Mouse (Mus musculus) heart, embryonic 14.5 days (tissue): ENCODE data around the gene Fam71b. TPM values are rescaled to one million over a fixed set of nuclear protein-coding genes. Genes with fewer than 3 reads are reported as not detected.

Experiments
- ATAC-seq: fragments of 200-750 bp; cut with Nextera tagmentation; 2 replicates; pipeline ENCODE4 v1.8.0; 2017; ENCODE audit warnings: low read depth, moderate TSS enrichment; ENCODE audit not compliant: insufficient number of reproducible peaks, insufficient read depth, low FRiP score
- H3K27ac ChIP-seq, 2 experiments: fragments of 200-500 bp in 1 of 2; fragments of 300-500 bp in 1 of 2; sonication (generic) in 1 of 2; replicated peaks in 1 of 2; 2 replicates each; pipeline ENCODE4 v1.5.1; 2012 to 2014; ENCODE audit warnings: low read depth in 2 of 2, low read length in 2 of 2, control low read depth in 1 of 2, mild to moderate bottlenecking in 1 of 2, mixed read lengths in 1 of 2; ENCODE audit not compliant: control insufficient read depth in 1 of 2, insufficient read depth in 1 of 2
- H3K27me3 ChIP-seq: fragments of 300-500 bp; sonication (generic); 2 replicates; pipeline ENCODE4 v1.6.1; 2014; ENCODE audit warnings: mild to moderate bottlenecking, low read length, control low read depth; ENCODE audit not compliant: control insufficient read depth, insufficient read depth
- H3K36me3 ChIP-seq: fragments of 300-500 bp; sonication (generic); 2 replicates; pipeline ENCODE4 v1.6.1; 2014; ENCODE audit warnings: mild to moderate bottlenecking, control low read depth, low read length, mixed read lengths; ENCODE audit not compliant: control insufficient read depth, insufficient read depth
- H3K4me1 ChIP-seq, 2 experiments: fragments of 200-500 bp in 1 of 2; fragments of 300-500 bp in 1 of 2; sonication (generic) in 1 of 2; 2 replicates each; pipeline ENCODE4 v1.6.1; 2012 to 2014; ENCODE audit warnings: low read length in 2 of 2, control low read depth in 1 of 2, mixed read lengths in 1 of 2; ENCODE audit not compliant: control insufficient read depth in 2 of 2, insufficient read depth in 2 of 2
- H3K4me2 ChIP-seq: fragments of 300-500 bp; sonication (generic); 2 replicates; pipeline ENCODE4 v1.6.1; 2014; ENCODE audit warnings: mild to moderate bottlenecking, low read length
- H3K4me3 ChIP-seq, 2 experiments: fragments of 200-500 bp in 1 of 2; fragments of 300-500 bp in 1 of 2; sonication (generic) in 1 of 2; 2 replicates each; pipeline ENCODE4 v1.5.1; 2012 to 2014; ENCODE audit warnings: low read length in 2 of 2, mild to moderate bottlenecking in 2 of 2, control low read depth in 1 of 2, low read depth in 1 of 2, moderate library complexity in 1 of 2; ENCODE audit not compliant: control insufficient read depth in 1 of 2, insufficient read depth in 1 of 2
- H3K9ac ChIP-seq: fragments of 300-500 bp; sonication (generic); 2 replicates; pipeline ENCODE4 v1.6.1; 2014; ENCODE audit warnings: mild to moderate bottlenecking, low read length
- H3K9me3 ChIP-seq: fragments of 300-500 bp; sonication (generic); 2 replicates; pipeline ENCODE4 v1.6.1; 2016; ENCODE audit warnings: low read length, control low read depth; ENCODE audit not compliant: control insufficient read depth
- WGBS: fragments of 180-500 bp; shearing (Covaris S2); extraction: QIAGEN DNeasy Blood & Tissue Kit; methylation state at CpG from one replicate; pipeline ENCODE4 v1.1.7; 2014; 5-methylcytosine and 5-hydroxymethylcytosine counted together
- polyA plus RNA-seq: library from polyadenylated mRNA; unstranded; fragments of >200 nt; fragmentation: Nextera tagmentation; extraction: Ambion mirVana; gene quantifications from 2 replicates; pipeline ENCODE4 v1.2.1, GENCODE M21; 2014

The Fam71b gene
- not detected in 2 replicates for polyA plus RNA-seq

DNA sequence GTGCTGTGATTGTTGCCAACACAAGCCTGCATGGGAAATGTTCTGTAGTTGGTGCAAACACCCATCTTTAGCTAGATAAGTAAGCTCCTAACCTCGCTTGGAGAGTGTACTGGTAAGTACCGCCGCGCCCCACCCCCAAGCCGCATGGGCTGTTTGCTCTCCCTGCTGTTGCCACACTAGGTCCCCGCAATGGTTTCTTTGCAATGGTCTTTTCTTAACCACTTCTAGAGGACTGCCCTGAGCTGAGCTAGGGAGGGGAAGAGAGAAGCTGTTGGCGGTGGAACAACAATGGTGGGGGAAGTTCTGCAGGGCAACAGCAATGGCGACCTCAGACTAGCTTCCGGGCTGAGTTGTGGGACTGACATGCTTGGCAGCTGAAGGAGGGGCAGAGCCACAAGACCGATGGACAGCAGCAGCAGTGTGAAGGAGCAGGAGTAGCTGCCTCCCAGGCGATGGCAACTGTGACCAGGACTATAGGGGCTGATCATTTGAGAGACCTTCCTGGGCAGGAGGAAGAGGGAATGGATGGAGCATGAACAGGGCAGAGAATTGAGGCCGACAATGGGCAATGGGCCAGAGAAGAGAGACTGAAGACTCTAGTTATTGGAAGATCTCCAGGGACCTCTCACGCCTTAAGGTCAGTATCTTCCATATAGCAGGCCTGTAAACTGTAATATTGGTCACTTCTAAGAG lies at the start of gene Fam71b:
Gene Fam71b, plus strand, starts transcription at position 393 of the 693 bp plus-strand sequence.
- Histone ChIP-seq H3K4me1 (no peaks in the 10 kb centered on the region), H3K27me3 (no peaks in the 10 kb centered on the region), H3K4me2 (no peak within 1 kb of the TSS), H3K9me3 (no peaks in the 10 kb centered on the region), H3K36me3 (no peaks in the 10 kb centered on the region), H3K27ac (no peak within 1 kb of the TSS), H3K4me3 (no peak within 1 kb of the TSS), H3K9ac (no peak within 1 kb of the TSS)
- no peak for ATAC-seq
- 67% methylated on average over 13 of the region's 13 CpGs for WGBS

DNA sequence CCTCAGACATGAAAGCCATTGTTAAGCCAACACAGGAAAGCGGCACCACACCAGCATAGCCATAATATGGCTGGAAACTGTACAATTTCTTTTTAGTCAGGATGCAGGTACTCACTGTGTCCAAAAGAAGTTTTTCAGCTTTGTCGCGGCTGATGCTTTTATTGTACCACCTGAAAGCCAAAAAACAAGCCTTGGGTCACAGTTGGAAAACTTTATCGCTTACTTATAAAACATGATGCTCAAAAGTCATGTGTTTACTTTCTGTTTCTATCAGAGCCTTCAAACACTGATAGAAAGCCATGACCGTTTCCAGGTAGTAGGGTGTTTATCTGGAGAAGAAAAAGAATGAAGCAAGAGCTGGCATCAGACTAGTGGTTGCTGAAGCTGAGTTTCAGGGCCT lies 48.6 kb upstream of the Fam71b start:
- H3K27ac ChIP-seq, result no peak overlapping the region
- 76% methylated on average over 5 of the region's 5 CpGs for WGBS
- H3K4me1 ChIP-seq, result peaks cover 2 to 5% of the 10 kb centered on the region in 2 experiments; a peak in 2 of 4 replicates
- no peak overlapping the region for H3K4me3 ChIP-seq
- H3K36me3 ChIP-seq, result no peaks in the 10 kb centered on the region
- H3K9ac ChIP-seq, result no peak overlapping the region
- H3K27me3 ChIP-seq, result no peaks in the 10 kb centered on the region
- no peak for ATAC-seq
- no peaks in the 10 kb centered on the region for H3K9me3 ChIP-seq
- H3K4me2 ChIP-seq, result no peak overlapping the region

DNA sequence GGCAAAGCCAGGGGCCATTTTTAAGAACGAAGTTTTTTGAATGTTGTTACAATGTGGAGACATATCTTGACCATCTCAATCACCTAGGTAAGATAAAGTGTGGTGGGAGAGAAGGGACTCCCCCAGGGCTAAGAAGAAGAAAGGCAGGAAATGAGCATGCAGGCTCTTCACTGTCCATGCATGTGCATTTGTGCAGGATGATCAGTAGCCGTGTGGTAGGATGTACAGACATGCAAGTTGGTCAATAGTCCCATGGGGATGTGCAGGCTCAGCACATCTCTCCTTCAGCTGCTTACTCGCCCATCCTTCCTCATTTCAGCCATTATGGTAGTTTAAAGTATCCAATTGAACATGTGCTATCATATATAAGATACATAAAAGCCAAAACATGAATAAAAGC lies 47.9 kb upstream of the Fam71b start:
- Histone ChIP-seq H3K36me3 (no peaks in the 10 kb centered on the region), H3K4me2 (no peak overlapping the region), H3K27me3 (no peaks in the 10 kb centered on the region), H3K9ac (no peak overlapping the region), H3K4me1 (peaks cover 0 to 3% of the 10 kb centered on the region in 2 experiments; a peak in 1 of 4 replicates), H3K4me3 (no peak overlapping the region), H3K27ac (no peak overlapping the region), H3K9me3 (no peaks in the 10 kb centered on the region)
- ATAC-seq, result no peak
- WGBS, result 76% methylated on average over 3 of the region's 3 CpGs

DNA sequence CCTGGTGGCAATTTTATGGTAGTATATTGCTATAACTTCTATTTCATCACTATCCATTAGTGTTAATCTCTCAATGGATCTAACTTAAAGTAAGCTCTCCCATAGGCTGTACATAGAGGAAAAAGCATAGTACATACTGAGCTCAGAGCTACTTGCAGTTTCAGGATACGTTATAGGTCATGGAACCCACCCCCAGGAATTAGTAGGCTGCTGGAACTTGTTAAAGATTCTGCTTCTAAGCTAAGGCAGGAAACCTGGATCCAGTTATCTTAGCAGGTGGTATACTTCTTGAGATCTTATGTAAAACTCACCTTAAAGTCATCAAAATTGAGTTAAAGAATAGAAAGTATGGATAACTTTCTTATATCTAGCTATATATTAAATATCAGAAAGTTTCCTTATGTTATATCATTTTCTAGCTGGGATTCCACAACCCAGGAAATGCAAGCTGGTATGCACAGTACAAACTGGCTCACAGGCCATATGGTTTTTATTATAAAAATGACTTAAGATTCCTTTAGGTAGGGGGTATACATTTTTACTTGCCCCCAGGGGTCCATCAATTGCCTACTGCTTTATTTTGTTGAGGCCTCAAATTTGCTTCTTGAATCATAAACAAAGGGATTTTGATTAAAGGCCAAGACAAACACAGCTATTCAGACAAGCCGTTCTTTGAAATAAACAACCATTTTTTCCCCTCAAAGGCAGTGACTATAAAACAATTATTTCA lies 46.5 kb upstream of the Fam71b start:
- Histone ChIP-seq H3K36me3 (no peaks in the 10 kb centered on the region), H3K4me3 (no peak overlapping the region), H3K9me3 (no peaks in the 10 kb centered on the region), H3K27me3 (no peaks in the 10 kb centered on the region), H3K4me2 (no peak overlapping the region), H3K9ac (no peak overlapping the region), H3K27ac (no peak overlapping the region), H3K4me1 (no peaks in the 10 kb centered on the region; a peak in 1 of 4 replicates)
- ATAC-seq, result no peak
- 79% methylated on average over 2 of the region's 2 CpGs for WGBS

DNA sequence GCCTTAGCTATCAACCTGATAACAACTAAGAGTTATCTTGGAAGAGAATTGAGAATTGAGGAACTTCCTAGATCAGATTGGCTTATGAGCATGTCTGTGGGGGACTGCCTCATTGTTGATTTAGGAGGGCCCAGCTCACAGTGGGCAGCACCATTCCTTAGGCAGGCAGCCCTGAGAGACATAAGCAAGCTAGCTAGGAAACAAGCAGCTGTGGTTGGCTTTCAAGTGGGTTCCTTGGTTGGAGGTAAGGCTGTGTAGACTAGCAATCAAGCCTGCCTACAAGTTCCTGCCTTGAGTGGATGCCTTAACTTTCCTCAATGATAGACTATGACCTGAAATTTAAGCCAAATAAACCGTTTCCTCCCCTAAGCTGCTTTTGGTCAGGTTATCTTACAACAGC lies 38.0 kb upstream of the Fam71b start:
- 63% methylated on average over 1 of the region's 1 CpGs for WGBS
- no peaks in the 10 kb centered on the region for H3K9me3 ChIP-seq

DNA sequence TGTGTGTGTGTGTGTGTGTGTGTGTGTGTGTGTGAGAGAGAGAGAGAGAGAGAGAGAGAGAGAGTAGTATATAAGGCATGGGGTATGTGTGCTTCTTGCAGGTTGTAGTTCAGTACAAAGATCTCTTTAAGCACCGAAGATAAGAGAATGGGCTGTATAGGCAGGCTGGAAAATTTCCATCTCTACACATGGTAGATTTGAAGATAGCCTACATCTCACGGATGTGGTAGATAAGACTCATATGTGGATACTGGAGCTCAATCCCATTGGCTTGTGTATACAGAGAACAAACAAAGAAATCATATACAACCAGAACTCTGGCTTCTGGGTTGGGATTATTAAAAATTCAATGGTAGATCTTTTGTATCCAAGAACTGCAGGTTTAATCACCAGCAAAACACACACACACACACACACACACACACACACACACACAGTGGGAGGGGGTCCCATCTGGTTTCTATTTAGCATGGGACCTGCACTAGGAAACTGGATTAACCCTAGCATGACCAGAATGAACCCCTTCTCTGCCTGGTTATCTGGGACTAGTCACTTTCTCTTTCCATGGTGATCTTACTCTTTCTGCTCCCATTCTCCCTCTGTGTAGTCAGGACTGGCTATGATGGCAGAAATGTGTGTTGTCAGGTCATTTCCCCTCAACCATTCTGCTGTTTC lies 35.2 kb upstream of the Fam71b start:
- no peaks in the 10 kb centered on the region for H3K27me3 ChIP-seq
- no peak overlapping the region for H3K9ac ChIP-seq
- no peaks in the 10 kb centered on the region for H3K36me3 ChIP-seq
- no peaks in the 10 kb centered on the region for H3K4me1 ChIP-seq
- H3K27ac ChIP-seq, result no peak overlapping the region
- H3K9me3 ChIP-seq, result no peaks in the 10 kb centered on the region
- H3K4me3 ChIP-seq, result no peak overlapping the region
- ATAC-seq, result no peak
- no peak overlapping the region for H3K4me2 ChIP-seq
- WGBS, result 68% methylated on average over 2 of the region's 2 CpGs

More for the DNA sequence above, 38.0 kb upstream of the Fam71b start:
- Histone ChIP-seq H3K4me2 (no peak overlapping the region), H3K27ac (no peak overlapping the region), H3K27me3 (no peaks in the 10 kb centered on the region), H3K4me1 (no peaks in the 10 kb centered on the region), H3K36me3 (no peaks in the 10 kb centered on the region), H3K9ac (no peak overlapping the region), H3K4me3 (no peak overlapping the region)
- no peak for ATAC-seq

DNA sequence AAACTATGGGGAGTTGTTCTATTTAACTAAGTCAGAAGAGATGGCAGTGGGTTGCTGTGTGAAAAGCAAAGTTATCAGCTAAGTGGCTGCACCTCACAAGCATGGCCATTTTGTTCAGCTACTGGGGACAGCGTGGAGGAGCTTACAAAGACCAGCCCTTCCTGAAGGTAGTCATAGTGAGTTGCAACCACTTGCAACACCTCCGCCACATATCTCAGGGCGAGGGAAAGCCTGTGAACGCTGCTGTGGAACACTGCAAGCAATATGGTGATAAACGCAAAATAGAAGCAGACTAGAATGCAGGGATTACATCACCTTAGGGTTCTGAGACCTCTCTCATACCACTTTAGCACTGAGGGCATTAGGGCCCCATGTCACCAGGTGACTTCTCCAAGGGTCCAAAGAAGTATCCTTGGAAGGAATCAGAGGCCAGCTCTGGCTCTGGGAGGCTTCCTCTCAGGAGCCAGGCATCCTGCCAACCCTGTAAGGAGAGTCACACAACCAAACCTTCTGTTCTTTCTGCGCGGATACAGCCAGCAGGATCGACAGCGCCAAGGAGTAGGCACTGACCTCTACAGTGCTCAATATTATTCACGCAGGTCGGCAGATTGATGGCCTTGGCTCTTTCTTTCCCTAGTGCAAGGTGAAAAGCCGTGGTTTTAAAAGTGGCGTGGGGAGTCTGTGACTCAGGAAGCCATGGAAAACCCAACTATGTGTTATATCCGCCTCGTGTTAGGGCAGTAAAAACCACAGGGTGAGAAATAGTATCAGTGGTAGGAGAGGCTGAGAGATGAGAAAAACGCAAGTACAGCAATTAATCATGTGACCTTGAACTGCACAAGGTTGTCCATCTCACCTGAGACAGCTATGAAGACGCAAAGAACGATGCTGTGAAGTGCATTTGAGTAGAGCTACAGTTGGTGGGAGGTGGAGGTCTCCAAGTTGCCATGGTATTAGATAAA lies 34.0 kb upstream of the Fam71b start:
- Histone ChIP-seq H3K27me3 (no peaks in the 10 kb centered on the region), H3K4me1 (no peaks in the 10 kb centered on the region), H3K9me3 (no peaks in the 10 kb centered on the region), H3K9ac (no peak overlapping the region), H3K4me3 (no peak overlapping the region), H3K27ac (no peak overlapping the region), H3K4me2 (no peak overlapping the region), H3K36me3 (no peaks in the 10 kb centered on the region)
- no peak for ATAC-seq
- WGBS, result 86% methylated on average over 18 of the region's 18 CpGs
